8 mouse cellular contexts compared by ENCODE assay signal in the genomic region with DNA sequence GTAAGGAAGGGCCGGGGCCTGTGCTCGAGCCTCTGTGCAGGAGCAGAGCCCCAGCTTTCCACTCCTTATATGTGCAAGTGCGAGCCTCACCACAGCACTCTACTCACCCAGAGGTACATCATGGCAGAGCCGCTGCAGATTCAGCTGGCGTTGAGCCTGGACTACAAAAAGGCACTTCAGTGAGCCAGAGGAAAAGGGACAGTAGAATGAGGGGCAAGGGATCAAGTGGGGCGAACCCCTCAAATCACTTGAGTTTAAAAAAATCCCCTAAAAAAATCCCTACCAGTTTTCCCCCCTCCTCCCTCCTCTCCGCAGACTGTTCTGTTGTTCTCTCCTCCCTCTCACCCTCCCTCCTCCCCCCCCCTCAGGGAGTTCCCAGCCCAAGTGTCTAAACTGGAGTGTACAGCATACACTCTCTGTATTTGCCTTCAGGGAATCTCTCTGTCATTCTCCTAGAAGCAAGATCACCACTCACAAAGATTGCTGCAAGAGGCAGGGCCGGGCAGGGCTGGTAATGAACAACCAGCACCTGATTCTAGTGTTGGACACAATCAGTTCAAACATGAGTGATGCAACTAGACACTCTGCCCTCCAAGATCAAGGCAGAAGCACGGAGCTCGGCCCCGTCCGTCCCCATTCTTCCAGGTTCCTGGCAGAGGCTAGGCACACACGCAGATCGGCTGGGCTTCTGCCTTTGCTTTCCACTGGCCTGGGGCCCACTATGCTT.
DNase-seq lines count a peak whose midpoint lies in the region; ATAC-seq and TF ChIP-seq lines count a peak whose summit lies in the region.

No protein-coding gene starts in this region.

- H3K9ac ChIP-seq in heart, embryonic 11.5 days (ENCODE audit: low read depth, low read length), result peak overlapping the region; percentile 57
- 0 out of 2 replicates have a peak overlapping the region, but pooled peaks have one; percentile 10 for H3K9ac ChIP-seq in kidney, postnatal 0 days (ENCODE audit: low read depth, low read length)

- ATAC-seq in heart, embryonic 11.5 days (replicated peaks; ENCODE audit: insufficient number of reproducible peaks, low FRiP score, low TSS enrichment), result 0 out of 2 replicates have a peak, but pooled peaks have one; percentile 58
- ATAC-seq in kidney, postnatal 0 days (replicated peaks; ENCODE audit: low FRiP score, low read depth), result 0 out of 2 replicates have a peak, but pooled peaks have one; percentile 36
- no peak for ATAC-seq in erythroid progenitor cell, adult 5-6 weeks (replicated peaks; ENCODE audit: low FRiP score, poor library complexity, severe bottlenecking)

- peak overlapping the region; percentile 57 for H3K4me2 ChIP-seq in heart, embryonic 11.5 days
- H3K4me2 ChIP-seq in kidney, postnatal 0 days (ENCODE audit: low read length), result no peak overlapping the region

- H3K4me3 ChIP-seq in heart, embryonic 11.5 days (ENCODE audit: low read depth, low read length), result peak overlapping the region; percentile 29
- no peak overlapping the region for H3K4me3 ChIP-seq in kidney, postnatal 0 days (replicated peaks; ENCODE audit: low read depth, low read length)

- no peak for TF ChIP-seq CTCF in kidney, postnatal 0 days (IDR thresholded peaks at IDR 0.05; ENCODE audit: low read depth)

- no peaks in the 10 kb centered on the region for H3K27me3 ChIP-seq in heart, embryonic 11.5 days (ENCODE audit: control insufficient read depth, insufficient read depth, low read length)
- H3K27me3 ChIP-seq in kidney, postnatal 0 days (ENCODE audit: insufficient read depth, low read length), result no peaks in the 10 kb centered on the region

- peak overlapping the region; percentile 95 for H3K27ac ChIP-seq in heart, embryonic 11.5 days (ENCODE audit: low read depth, low read length)
- H3K27ac ChIP-seq in kidney, postnatal 0 days, result 0 out of 2 replicates have a peak overlapping the region, but pooled peaks have one; percentile 3

- peaks cover 49% of the 10 kb centered on the region for H3K4me1 ChIP-seq in heart, embryonic 11.5 days (ENCODE audit: control insufficient read depth, insufficient read depth, low read length)
- peaks cover 10% of the 10 kb centered on the region; the same call in 1 of the 2 replicates for H3K4me1 ChIP-seq in kidney, postnatal 0 days (replicated peaks; ENCODE audit: insufficient read depth, low read length)

- WGBS in heart, embryonic 11.5 days (ENCODE audit: insufficient replicate concordance), result 35% methylated on average over 14 of the region's 14 CpGs
- 57% methylated on average over 14 of the region's 14 CpGs for WGBS in kidney, postnatal 0 days

- H3K36me3 ChIP-seq in heart, embryonic 11.5 days (ENCODE audit: control insufficient read depth, insufficient read depth, low read length), result no peaks in the 10 kb centered on the region
- H3K36me3 ChIP-seq in kidney, postnatal 0 days (ENCODE audit: insufficient read depth, low read length), result no peaks in the 10 kb centered on the region

- peak; percentile 81 for DNase-seq in adipocyte (ENCODE audit: low spot score)
- DNase-seq in cerebellum, postnatal 10 days, result peak; percentile 66 to 70
- DNase-seq in kidney, postnatal 0 days (ENCODE audit: low spot score), result no peak
- DNase-seq in lung, postnatal 14 days, result peak; percentile 36
- no peak for DNase-seq in ovary, postnatal 10 days (ENCODE audit: low spot score)
- DNase-seq in thymus, postnatal 14 days, result no peak

- no peaks in the 10 kb centered on the region for H3K9me3 ChIP-seq in heart, embryonic 11.5 days (replicated peaks; ENCODE audit: control insufficient read depth, low read length)
- no peaks in the 10 kb centered on the region for H3K9me3 ChIP-seq in kidney, postnatal 0 days (replicated peaks; ENCODE audit: low read length)

Comparison
In these comparisons a context has a peak if more than half of its experiments do, and no peak if none do; other contexts are left out.
1. DNase-seq: peak in adipocyte (single experiment), cerebellum, postnatal 10 days (2 of 2) and lung, postnatal 14 days (single experiment); none in kidney, postnatal 0 days (single experiment), ovary, postnatal 10 days (single experiment) and thymus, postnatal 14 days (single experiment).